Mouse (Mus musculus) forebrain, embryonic 13.5 days (tissue): Measurements from ENCODE around the gene Stpg2. TPM values are rescaled to one million over a fixed set of nuclear protein-coding genes. Genes with fewer than 3 reads are reported as not detected.
"Not testable (repeated sequence)": the region's sequence is repeated elsewhere in the genome, so short reads cannot be mapped to it uniquely, and the experiment has no call there.

Experiments
- ATAC-seq: fragments of 200-750 bp; cut with Nextera tagmentation; 2 replicates; pipeline ENCODE4 v1.8.0; 2017
- H3K27ac ChIP-seq: fragments of 300-500 bp; sonication (generic); 2 replicates; pipeline ENCODE4 v1.5.1; 2015; ENCODE audit warnings: inconsistent platforms, mild to moderate bottlenecking, moderate library complexity
- H3K27me3 ChIP-seq: fragments of 300-500 bp; sonication (generic); 2 replicates; pipeline ENCODE4 v1.6.1; 2015; ENCODE audit warnings: mild to moderate bottlenecking, inconsistent platforms
- H3K36me3 ChIP-seq: fragments of 300-500 bp; sonication (generic); 2 replicates; pipeline ENCODE4 v1.6.1; 2015; ENCODE audit warnings: mild to moderate bottlenecking, inconsistent platforms; ENCODE audit not compliant: poor library complexity, severe bottlenecking
- H3K4me1 ChIP-seq: fragments of 300-500 bp; sonication (generic); 2 replicates; pipeline ENCODE4 v1.6.1; 2015; ENCODE audit warnings: inconsistent platforms
- H3K4me2 ChIP-seq: fragments of 300-500 bp; sonication (generic); 2 replicates; pipeline ENCODE4 v1.6.1; 2015; ENCODE audit warnings: inconsistent platforms, mild to moderate bottlenecking, moderate library complexity
- H3K4me3 ChIP-seq: fragments of 300-500 bp; sonication (generic); 2 replicates; pipeline ENCODE4 v1.5.1; 2015; ENCODE audit warnings: mild to moderate bottlenecking, inconsistent platforms
- H3K9ac ChIP-seq: fragments of 300-500 bp; sonication (generic); 2 replicates; pipeline ENCODE4 v1.6.1; 2015; ENCODE audit warnings: mild to moderate bottlenecking, inconsistent platforms
- H3K9me3 ChIP-seq: fragments of 300-500 bp; sonication (generic); replicated peaks from 2 replicates; pipeline ENCODE4 v1.6.1; 2016; ENCODE audit warnings: inconsistent platforms
- WGBS: fragments of 180-500 bp; shearing (Covaris S2); methylation state at CpG from one replicate; pipeline ENCODE4 v1.1.7; 2015; 5-methylcytosine and 5-hydroxymethylcytosine counted together
- polyA plus RNA-seq: library from polyadenylated mRNA; unstranded; fragments of >200 nt; fragmentation: Nextera tagmentation; extraction: Ambion mirVana; gene quantifications from 2 replicates; pipeline ENCODE4 v1.2.1, GENCODE M21; 2015

Gene Stpg2
- polyA plus RNA-seq, 1 experiment from 2014 or later, result not detected

DNA sequence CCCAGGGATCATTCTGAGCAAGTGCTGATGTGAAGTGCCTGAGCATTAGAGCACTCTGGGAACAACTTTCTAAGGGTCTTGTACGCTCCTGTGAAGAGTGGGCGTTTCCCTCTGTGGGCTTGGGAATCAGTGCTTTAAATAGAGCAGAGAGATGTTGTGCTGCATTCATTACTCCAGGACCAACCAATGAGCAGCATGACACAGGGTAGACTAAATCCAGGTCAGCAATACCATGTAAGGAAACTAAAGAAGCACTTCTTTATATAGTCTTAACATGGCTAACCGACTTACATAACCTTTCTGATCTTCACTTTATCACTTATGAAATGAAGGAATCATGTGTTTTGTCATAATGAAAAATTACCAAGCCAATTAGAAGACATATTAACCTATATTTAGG is 290.4 kb downstream of the Stpg2 start:
- H3K4me3 ChIP-seq, result no peak overlapping the region
- H3K9ac ChIP-seq, result no peak overlapping the region
- H3K36me3 ChIP-seq, result no peaks in the 10 kb centered on the region
- ATAC-seq, result peak; percentile 38; the same call in 1 of the 2 replicates
- no peaks in the 10 kb centered on the region for H3K27me3 ChIP-seq
- H3K27ac ChIP-seq, result no peak overlapping the region
- H3K4me1 ChIP-seq, result no peaks in the 10 kb centered on the region
- no peaks in the 10 kb centered on the region for H3K9me3 ChIP-seq
- 56% methylated on average over 3 of the region's 3 CpGs for WGBS
- no peak overlapping the region for H3K4me2 ChIP-seq

DNA sequence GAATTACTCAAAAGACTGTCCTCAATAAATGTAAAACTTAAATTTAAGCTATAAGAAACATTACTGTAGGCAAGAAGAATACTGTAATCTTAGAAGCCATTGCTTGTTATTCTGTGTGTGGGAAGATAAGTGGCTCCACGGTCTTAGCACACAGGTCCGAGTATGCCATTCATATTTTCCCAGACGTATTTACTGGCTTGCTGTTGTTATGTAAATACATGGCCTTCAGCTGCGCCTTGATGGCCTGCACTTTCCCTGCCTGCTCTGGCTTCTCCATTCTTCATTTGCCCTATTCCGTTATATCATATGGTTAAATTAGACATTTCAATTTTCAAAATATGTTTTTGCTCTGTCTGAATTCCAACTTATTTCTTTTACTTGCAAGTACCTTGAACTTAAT is 296.7 kb downstream of the Stpg2 start:
- no peaks in the 10 kb centered on the region for H3K27me3 ChIP-seq
- no peaks in the 10 kb centered on the region for H3K4me1 ChIP-seq
- H3K27ac ChIP-seq, result no peak overlapping the region
- no peak overlapping the region for H3K4me2 ChIP-seq
- no peak for ATAC-seq
- no peaks in the 10 kb centered on the region for H3K36me3 ChIP-seq
- 46% methylated on average over 5 of the region's 5 CpGs for WGBS
- H3K9ac ChIP-seq, result no peak overlapping the region
- no peaks in the 10 kb centered on the region for H3K9me3 ChIP-seq
- H3K4me3 ChIP-seq, result no peak overlapping the region

DNA sequence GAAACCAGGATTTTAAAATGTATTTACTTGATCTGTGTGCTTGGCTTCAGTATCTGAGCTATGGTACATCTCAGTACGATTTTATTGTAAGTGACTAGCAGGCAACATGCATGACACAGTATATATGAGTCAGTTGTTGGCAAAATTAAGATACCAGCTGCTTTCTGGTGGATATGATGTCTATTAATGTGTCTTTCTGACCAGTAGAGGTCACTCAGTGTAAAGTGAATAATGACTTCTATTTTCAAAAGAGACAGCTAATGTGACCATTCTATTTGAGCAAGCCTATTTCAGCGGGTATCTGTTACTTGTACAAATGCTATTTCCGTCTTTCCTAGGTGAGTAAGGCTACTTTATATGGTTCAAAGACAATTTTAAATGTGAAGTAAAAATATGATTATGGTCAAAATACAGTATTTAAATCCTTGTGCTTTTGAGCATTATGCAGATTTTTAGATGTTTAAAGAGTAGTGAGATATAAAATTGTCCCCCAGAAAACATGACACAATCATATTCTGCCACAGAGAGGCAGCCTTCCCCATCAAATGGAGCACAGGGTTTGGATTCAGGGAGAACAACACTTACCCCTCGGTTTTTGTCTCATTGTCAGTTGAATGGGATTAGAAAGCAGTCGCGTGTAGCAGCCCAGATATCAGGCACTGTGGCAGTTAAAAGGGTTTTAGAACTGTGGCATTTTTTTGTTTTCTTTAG is 303.9 kb downstream of the Stpg2 start:
- H3K4me3 ChIP-seq, result no peak overlapping the region

DNA sequence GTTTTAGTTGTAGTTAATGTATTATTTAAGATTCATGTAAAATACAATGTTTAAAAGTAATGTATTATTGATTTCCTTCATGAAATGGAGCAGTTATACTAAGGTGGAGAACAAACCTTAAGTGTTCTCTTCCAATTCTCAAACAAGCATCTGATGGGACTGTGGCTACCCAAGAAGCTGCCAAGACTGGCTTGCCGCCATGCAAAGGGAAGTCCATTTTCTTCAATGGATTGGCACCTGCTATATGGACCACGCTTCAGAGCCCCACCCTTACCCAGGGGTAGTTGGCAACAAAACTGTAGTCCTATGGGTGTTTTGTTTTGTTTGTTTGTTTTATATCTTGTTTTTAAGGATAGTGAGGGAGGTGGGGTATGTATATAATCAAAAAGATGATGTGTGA is 373.0 kb downstream of the Stpg2 start:
- no peak overlapping the region for H3K27ac ChIP-seq
- WGBS, result 90% methylated on average over 2 of the region's 2 CpGs
- no peak overlapping the region for H3K4me2 ChIP-seq
- no peaks in the 10 kb centered on the region for H3K36me3 ChIP-seq
- ATAC-seq, result no peak
- H3K4me1 ChIP-seq, result no peaks in the 10 kb centered on the region
- no peak overlapping the region for H3K9ac ChIP-seq
- H3K9me3 ChIP-seq, result no peaks in the 10 kb centered on the region
- H3K27me3 ChIP-seq, result no peaks in the 10 kb centered on the region
- no peak overlapping the region for H3K4me3 ChIP-seq

More for the DNA sequence above, 303.9 kb downstream of the Stpg2 start:
- H3K27me3 ChIP-seq, result no peaks in the 10 kb centered on the region
- H3K9me3 ChIP-seq, result no peaks in the 10 kb centered on the region
- H3K9ac ChIP-seq, result no peak overlapping the region
- WGBS, result 32% methylated on average over 6 of the region's 6 CpGs
- H3K27ac ChIP-seq, result no peak overlapping the region
- H3K4me1 ChIP-seq, result peaks cover 5% of the 10 kb centered on the region; the same call in 1 of the 2 replicates
- H3K36me3 ChIP-seq, result no peaks in the 10 kb centered on the region
- H3K4me2 ChIP-seq, result no peak overlapping the region
- peak; percentile 91 for ATAC-seq

DNA sequence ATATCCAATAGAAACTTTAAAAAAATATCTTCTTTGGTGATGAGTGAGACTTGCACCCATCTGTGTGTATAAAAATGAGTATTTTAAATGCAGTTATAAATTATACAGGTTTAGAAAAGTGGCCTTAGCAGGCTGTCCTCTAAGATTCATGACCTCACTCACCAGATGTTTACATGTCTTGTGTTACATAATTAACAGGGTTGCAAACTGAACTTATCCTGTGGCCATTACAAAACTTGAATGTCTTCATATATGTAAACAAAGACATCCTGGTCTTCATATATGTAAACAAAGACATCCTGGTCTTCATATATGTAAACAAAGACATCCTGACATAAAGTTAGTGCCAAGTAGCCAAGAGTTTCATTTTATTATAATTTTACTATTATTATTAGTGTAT is 375.8 kb downstream of the Stpg2 start:
- no peak overlapping the region for H3K9ac ChIP-seq
- H3K36me3 ChIP-seq, result no peaks in the 10 kb centered on the region
- no peak for ATAC-seq
- no peaks in the 10 kb centered on the region for H3K27me3 ChIP-seq
- H3K4me2 ChIP-seq, result no peak overlapping the region
- no peak overlapping the region for H3K27ac ChIP-seq
- no peaks in the 10 kb centered on the region for H3K4me1 ChIP-seq
- H3K4me3 ChIP-seq, result no peak overlapping the region
- H3K9me3 ChIP-seq, result no peaks in the 10 kb centered on the region

DNA sequence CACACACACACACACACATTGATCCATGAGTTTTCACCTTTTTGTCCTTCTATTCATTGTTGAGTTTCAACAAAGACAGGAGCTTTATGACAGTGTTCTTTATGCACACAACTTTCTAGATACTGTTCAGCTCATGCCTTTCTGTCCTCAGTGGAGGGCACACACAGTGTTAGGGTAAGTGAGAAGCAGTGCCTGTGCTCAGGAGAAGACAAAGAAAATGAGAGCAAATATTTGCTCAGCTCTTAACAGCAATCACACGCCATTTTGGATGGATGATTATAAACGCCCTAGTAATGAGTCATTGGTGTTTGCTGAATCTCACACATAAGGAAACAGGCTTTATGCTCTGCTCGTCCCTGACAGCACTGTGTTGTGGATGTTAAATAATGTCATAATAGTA is 394.0 kb downstream of the Stpg2 start:
- no peaks in the 10 kb centered on the region for H3K4me1 ChIP-seq
- H3K27me3 ChIP-seq, result no peaks in the 10 kb centered on the region
- WGBS, result 86% methylated on average over 3 of the region's 3 CpGs
- no peaks in the 10 kb centered on the region for H3K9me3 ChIP-seq
- no peak overlapping the region for H3K4me2 ChIP-seq
- no peak overlapping the region for H3K4me3 ChIP-seq
- no peak overlapping the region for H3K9ac ChIP-seq
- no peak overlapping the region for H3K27ac ChIP-seq
- ATAC-seq, result no peak
- no peaks in the 10 kb centered on the region for H3K36me3 ChIP-seq

DNA sequence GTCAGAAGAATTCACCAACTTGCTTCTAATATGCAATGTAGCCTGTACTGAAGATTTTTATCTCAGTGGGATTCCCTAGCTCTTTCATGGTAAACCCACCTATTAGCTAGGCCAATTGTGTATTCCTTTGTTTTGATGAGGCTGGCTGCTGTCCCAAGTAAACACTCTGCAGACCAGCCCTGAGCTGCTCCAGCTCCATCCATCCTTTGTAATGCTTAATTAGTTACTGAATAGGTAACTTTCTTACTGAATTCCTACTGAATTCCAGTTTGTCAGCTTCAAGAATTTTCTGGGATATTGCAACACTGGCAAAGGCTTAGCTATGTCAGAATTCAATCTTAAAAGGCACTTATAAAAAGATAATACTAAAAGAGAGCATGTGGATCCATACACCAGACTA is 402.8 kb downstream of the Stpg2 start:
- not testable (repeated sequence) for H3K36me3 ChIP-seq, H3K9me3 ChIP-seq, H3K4me2 ChIP-seq, ATAC-seq, H3K4me1 ChIP-seq, H3K27me3 ChIP-seq, H3K27ac ChIP-seq, H3K4me3 ChIP-seq, H3K9ac ChIP-seq

DNA sequence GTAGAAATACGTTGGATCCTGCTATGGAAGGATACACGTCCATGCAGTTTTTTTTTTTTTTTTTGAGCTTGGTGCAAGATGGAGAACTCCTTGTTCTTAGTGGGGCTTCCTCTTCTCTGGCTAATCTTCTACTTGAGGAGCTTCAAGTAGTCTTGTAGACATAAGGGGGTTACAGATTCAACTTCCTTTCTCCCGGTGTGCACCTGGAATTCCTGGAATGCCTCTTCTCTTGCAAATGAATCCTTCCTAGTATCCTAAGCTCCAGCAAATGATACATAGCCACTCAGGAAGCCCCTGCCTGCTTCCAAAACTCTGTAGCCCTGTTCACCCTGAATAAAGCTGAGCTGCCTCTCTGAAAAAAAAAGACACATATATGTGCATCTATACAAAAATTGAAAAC is 409.1 kb downstream of the Stpg2 start:
- Histone ChIP-seq H3K4me3 (no peak overlapping the region), H3K36me3 (no peaks in the 10 kb centered on the region), H3K27ac (no peak overlapping the region), H3K9me3 (no peaks in the 10 kb centered on the region), H3K27me3 (no peaks in the 10 kb centered on the region), H3K4me2 (no peak overlapping the region), H3K4me1 (no peaks in the 10 kb centered on the region), H3K9ac (no peak overlapping the region)
- 63% methylated on average over 3 of the region's 3 CpGs for WGBS
- no peak for ATAC-seq

DNA sequence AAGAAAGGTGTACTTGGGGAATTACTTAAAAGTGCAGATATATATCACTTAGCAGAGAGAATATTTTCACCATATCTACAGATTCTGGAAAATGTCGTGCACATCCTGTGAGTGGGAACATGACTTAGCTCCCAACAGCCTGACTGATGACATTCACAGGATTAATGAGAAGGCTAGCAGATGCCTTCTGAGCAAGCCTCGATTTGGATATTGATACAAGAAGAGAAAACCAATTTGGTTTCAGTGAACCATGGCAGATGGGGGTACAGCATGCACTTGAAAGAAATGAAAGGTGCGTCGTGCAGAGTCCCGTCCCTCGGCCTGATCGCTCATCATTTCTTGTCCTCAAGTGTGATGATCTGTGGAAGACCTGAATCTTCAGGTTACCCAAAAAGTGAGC is 410.3 kb downstream of the Stpg2 start:
- no peaks in the 10 kb centered on the region for H3K9me3 ChIP-seq
- H3K4me3 ChIP-seq, result no peak overlapping the region
- no peaks in the 10 kb centered on the region for H3K4me1 ChIP-seq
- no peak overlapping the region for H3K27ac ChIP-seq
- ATAC-seq, result no peak
- no peak overlapping the region for H3K4me2 ChIP-seq
- no peaks in the 10 kb centered on the region for H3K36me3 ChIP-seq
- WGBS, result 86% methylated on average over 7 of the region's 7 CpGs
- H3K9ac ChIP-seq, result no peak overlapping the region
- no peaks in the 10 kb centered on the region for H3K27me3 ChIP-seq

DNA sequence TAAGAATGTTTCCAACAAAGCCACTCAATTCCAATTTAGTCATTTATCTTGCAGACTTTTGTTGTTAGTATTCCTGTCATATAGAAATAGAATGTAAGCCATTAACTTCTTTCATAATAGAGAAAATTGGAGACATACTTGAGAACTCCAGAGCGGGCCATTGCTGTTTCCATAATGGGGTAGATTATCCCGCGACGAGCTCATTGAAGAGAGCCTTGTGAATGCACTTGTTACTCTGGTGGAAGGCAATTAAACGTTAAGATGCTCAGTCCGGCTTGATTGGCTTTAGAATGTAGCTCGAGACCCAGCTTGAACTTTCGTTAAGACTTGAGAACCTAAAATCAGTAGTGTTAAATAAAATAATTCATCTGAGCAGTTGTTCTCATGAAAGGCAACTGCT is 432.4 kb downstream of the Stpg2 start:
- 19% methylated on average over 8 of the region's 8 CpGs for WGBS
- no peaks in the 10 kb centered on the region for H3K9me3 ChIP-seq
- H3K4me1 ChIP-seq, result no peaks in the 10 kb centered on the region
- H3K36me3 ChIP-seq, result no peaks in the 10 kb centered on the region
- no peak overlapping the region for H3K9ac ChIP-seq
- no peak overlapping the region for H3K27ac ChIP-seq
- no peak overlapping the region for H3K4me3 ChIP-seq
- H3K27me3 ChIP-seq, result no peaks in the 10 kb centered on the region
- peak; percentile 70; the same call in 1 of the 2 replicates for ATAC-seq
- H3K4me2 ChIP-seq, result no peak overlapping the region

DNA sequence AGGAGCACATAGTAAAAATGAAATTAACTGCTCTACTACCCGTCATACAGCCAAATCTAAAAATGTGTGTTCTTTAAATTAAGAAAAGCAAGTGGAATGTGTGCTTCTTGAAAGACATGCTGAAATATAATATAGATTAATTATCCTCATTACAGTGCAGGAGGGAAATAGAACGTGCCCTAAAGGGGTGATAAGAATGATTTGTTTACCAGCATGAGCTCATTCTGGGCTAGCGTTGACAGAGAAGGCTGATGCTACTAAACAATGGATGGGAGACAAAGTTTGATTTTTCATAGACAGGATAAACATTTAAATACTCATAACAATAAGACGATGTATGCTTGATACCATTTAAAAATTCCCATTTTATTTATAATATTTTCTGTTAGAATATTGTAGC is 446.0 kb downstream of the Stpg2 start:
- no peaks in the 10 kb centered on the region for H3K27me3 ChIP-seq
- 78% methylated on average over 4 of the region's 4 CpGs for WGBS
- no peaks in the 10 kb centered on the region for H3K36me3 ChIP-seq
- no peak overlapping the region for H3K4me2 ChIP-seq
- no peak overlapping the region for H3K4me3 ChIP-seq
- H3K9me3 ChIP-seq, result no peaks in the 10 kb centered on the region
- ATAC-seq, result no peak
- H3K9ac ChIP-seq, result no peak overlapping the region
- no peaks in the 10 kb centered on the region for H3K4me1 ChIP-seq
- H3K27ac ChIP-seq, result no peak overlapping the region

DNA sequence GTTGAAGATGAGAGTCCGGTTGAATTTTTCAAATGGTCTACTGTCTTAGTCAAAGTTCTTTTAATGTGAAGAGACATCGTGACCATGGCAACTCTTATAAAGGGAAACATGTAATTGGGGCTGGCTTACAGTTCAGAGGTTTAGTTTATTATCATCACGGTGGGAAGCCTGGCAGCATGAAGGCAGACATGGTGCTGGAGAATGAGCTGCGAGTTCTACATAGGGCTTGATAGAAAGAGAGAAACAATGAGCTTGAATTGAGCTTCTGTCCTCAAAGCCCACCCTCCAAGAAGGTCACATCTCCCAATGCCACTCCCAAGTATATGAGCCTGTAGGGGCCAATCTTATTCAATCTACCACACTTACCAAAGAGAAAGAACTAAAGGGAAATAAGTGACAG is 453.9 kb downstream of the Stpg2 start:
- Histone ChIP-seq H3K4me2 (no peak overlapping the region), H3K27me3 (no peaks in the 10 kb centered on the region), H3K9me3 (no peaks in the 10 kb centered on the region), H3K27ac (no peak overlapping the region), H3K4me3 (no peak overlapping the region), H3K9ac (no peak overlapping the region), H3K36me3 (no peaks in the 10 kb centered on the region), H3K4me1 (no peaks in the 10 kb centered on the region)
- ATAC-seq, result no peak
- WGBS, result 40% methylated on average over 4 of the region's 4 CpGs

DNA sequence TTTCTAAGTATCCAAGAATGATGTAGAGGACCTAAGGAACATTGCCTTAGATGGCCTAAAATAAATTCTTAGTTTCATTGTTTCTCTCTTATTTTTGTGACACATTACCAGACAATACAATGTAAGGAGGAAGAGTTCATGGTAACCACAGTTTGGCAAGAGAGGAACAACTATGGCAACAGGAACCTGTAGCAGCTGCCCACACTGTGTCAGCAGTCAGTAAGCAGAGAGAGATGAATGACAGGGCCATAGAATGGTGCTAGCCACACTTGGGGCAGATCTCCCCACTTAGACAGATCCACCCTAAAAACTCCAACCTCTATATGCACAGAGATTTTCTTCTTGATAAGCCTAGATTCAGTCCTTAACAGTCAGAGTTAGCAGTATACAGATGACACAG is 456.7 kb downstream of the Stpg2 start:
- Histone ChIP-seq H3K4me2 (no peak overlapping the region), H3K4me1 (no peaks in the 10 kb centered on the region), H3K9me3 (no peaks in the 10 kb centered on the region), H3K27ac (no peak overlapping the region), H3K4me3 (no peak overlapping the region), H3K27me3 (no peaks in the 10 kb centered on the region), H3K36me3 (no peaks in the 10 kb centered on the region), H3K9ac (no peak overlapping the region)
- no peak for ATAC-seq
